Mouse (Mus musculus): ENCODE measurements around the gene Hkdc1. TPM values are rescaled to one million over a fixed set of nuclear protein-coding genes. Genes with fewer than 3 reads are reported as not detected.

Hkdc1 gene
- polyA plus RNA-seq, 1 experiment from 2014 or later = 0.28 TPM

GRCm38 (mm10) chr10:62421127-62421526 is 1.2 kb downstream of the Hkdc1 start:
- no peaks in the 10 kb centered on the region for H3K27me3 ChIP-seq (replicated peaks; ENCODE audit: control insufficient read depth, insufficient read depth, low read length)
- ATAC-seq = no peak
- no peak overlapping the region for H3K4me2 ChIP-seq (ENCODE audit: low read length)
- H3K4me1 ChIP-seq (replicated peaks; ENCODE audit: control insufficient read depth, insufficient read depth, low read length) = no peaks in the 10 kb centered on the region
- H3K27ac ChIP-seq (ENCODE audit: low read length) = no peak overlapping the region
- 83% methylated on average over 3 of the region's 3 CpGs for WGBS
- H3K9ac ChIP-seq (replicated peaks; ENCODE audit: low read depth, low read length) = no peak overlapping the region
- no peaks in the 10 kb centered on the region for H3K36me3 ChIP-seq (ENCODE audit: control insufficient read depth, insufficient read depth)
- no peaks in the 10 kb centered on the region for H3K9me3 ChIP-seq (ENCODE audit: control insufficient read depth, low read length)
- no peak overlapping the region for H3K4me3 ChIP-seq (replicated peaks; ENCODE audit: low read length)

DNA sequence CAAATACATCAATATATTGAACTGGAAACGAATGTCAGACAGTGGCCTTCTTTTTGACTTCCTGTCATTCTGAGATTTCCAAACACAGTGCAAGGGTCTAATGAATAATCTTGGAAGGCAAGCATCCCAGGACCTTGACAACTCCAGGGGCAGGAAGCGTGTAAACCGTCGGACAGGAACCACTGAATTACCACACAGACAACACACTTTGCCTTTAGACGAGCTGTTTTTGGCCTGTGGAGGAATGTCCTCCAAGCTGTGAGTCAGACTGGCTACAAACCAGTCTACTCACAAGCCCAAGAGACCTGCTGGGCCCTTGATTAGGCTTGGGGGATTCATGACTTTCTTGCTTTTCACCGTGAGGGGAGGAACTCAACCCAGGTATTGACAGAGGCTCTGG is 1.9 kb downstream of the Hkdc1 start:
- no peaks in the 10 kb centered on the region for H3K36me3 ChIP-seq (ENCODE audit: control insufficient read depth, insufficient read depth)
- no peak overlapping the region for H3K4me2 ChIP-seq (ENCODE audit: low read length)
- ATAC-seq = no peak
- no peak overlapping the region for H3K27ac ChIP-seq (ENCODE audit: low read length)
- no peak overlapping the region for H3K4me3 ChIP-seq (replicated peaks; ENCODE audit: low read length)
- no peaks in the 10 kb centered on the region for H3K4me1 ChIP-seq (replicated peaks; ENCODE audit: control insufficient read depth, insufficient read depth, low read length)
- no peaks in the 10 kb centered on the region for H3K9me3 ChIP-seq (ENCODE audit: control insufficient read depth, low read length)
- no peak overlapping the region for H3K9ac ChIP-seq (replicated peaks; ENCODE audit: low read depth, low read length)
- H3K27me3 ChIP-seq (replicated peaks; ENCODE audit: control insufficient read depth, insufficient read depth, low read length) = no peaks in the 10 kb centered on the region
- WGBS = 78% methylated on average over 6 of the region's 6 CpGs

GRCm38 (mm10) chr10:62419422-62419821 is 2.9 kb downstream of the Hkdc1 start:
- Histone ChIP-seq H3K9ac (replicated peaks; ENCODE audit: low read depth, low read length) (no peak overlapping the region), H3K4me2 (ENCODE audit: low read length) (no peak overlapping the region), H3K36me3 (ENCODE audit: control insufficient read depth, insufficient read depth) (no peaks in the 10 kb centered on the region), H3K9me3 (ENCODE audit: control insufficient read depth, low read length) (no peaks in the 10 kb centered on the region), H3K4me1 (replicated peaks; ENCODE audit: control insufficient read depth, insufficient read depth, low read length) (no peaks in the 10 kb centered on the region), H3K27ac (ENCODE audit: low read length) (no peak overlapping the region), H3K4me3 (replicated peaks; ENCODE audit: low read length) (no peak overlapping the region), H3K27me3 (replicated peaks; ENCODE audit: control insufficient read depth, insufficient read depth, low read length) (no peaks in the 10 kb centered on the region)
- no peak for ATAC-seq
- WGBS = 84% methylated on average over 5 of the region's 5 CpGs

DNA sequence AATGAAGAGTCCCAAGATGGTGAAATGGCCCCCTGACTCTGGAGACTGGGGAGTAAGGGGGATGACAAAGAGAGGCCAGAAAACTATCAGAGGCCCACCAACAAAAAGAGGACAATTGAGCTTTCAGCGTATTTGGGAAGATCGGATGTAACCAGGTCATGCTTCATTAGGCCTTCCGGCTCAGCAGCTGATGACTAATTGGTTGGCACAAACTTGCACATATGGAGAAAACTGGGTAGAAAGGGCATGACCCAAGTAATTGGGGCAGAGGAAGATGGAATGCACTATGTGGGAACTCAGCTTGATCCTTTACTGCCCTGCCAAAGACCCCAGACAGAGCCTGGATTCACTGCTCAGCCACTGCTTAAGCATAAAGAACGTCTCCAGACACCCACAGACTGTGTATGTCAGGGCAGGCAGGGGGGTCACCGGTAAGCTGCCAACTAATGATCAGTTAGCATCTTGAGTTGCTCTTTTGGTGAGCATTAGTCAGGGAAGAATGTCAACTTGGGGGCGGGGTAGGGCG is 3.4 kb downstream of the Hkdc1 start:
- Histone ChIP-seq H3K36me3 (ENCODE audit: control insufficient read depth, insufficient read depth) (no peaks in the 10 kb centered on the region), H3K4me1 (replicated peaks; ENCODE audit: control insufficient read depth, insufficient read depth, low read length) (no peaks in the 10 kb centered on the region), H3K4me3 (replicated peaks; ENCODE audit: low read length) (no peak overlapping the region), H3K9me3 (ENCODE audit: control insufficient read depth, low read length) (no peaks in the 10 kb centered on the region), H3K9ac (replicated peaks; ENCODE audit: low read depth, low read length) (no peak overlapping the region), H3K4me2 (ENCODE audit: low read length) (no peak overlapping the region), H3K27me3 (replicated peaks; ENCODE audit: control insufficient read depth, insufficient read depth, low read length) (no peaks in the 10 kb centered on the region), H3K27ac (ENCODE audit: low read length) (no peak overlapping the region)
- 47% methylated on average over 7 of the region's 7 CpGs for WGBS
- ATAC-seq = no peak

DNA sequence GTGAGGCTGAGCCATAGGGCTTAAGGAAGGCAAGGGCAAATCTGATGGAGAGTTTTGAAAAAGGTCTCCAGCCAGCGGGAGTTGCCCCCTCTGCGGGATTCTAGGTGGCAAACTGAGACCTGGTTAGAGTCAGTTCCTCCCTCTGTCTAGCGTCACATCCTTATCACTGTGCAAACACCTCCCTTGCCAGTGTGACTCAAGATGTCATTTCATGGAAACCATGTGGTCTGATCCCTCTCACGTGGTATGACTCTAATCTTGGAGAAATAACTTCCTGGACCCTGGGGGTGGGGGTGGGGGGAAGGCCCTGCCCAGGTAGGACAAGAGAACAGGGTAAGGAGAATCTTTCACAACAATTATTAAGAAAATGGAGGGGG is 8.7 kb downstream of the Hkdc1 start:
- no peak for ATAC-seq
- whole genome bisulfite sequencing = 54% methylated on average over 4 of the region's 4 CpGs
- no peaks in the 10 kb centered on the region for H3K4me1 ChIP-seq (replicated peaks; ENCODE audit: control insufficient read depth, insufficient read depth, low read length)

GRCm38 (mm10) chr10:62412906-62413605 is 9.2 kb downstream of the Hkdc1 start:
- Histone ChIP-seq H3K9me3 (ENCODE audit: control insufficient read depth, low read length) (no peaks in the 10 kb centered on the region), H3K4me2 (ENCODE audit: low read length) (no peak overlapping the region), H3K36me3 (ENCODE audit: control insufficient read depth, insufficient read depth) (no peaks in the 10 kb centered on the region), H3K4me1 (replicated peaks; ENCODE audit: control insufficient read depth, insufficient read depth, low read length) (no peaks in the 10 kb centered on the region), H3K4me3 (replicated peaks; ENCODE audit: low read length) (no peak overlapping the region), H3K9ac (replicated peaks; ENCODE audit: low read depth, low read length) (no peak overlapping the region), H3K27ac (ENCODE audit: low read length) (no peak overlapping the region), H3K27me3 (replicated peaks; ENCODE audit: control insufficient read depth, insufficient read depth, low read length) (no peaks in the 10 kb centered on the region)
- 33% methylated on average over 8 of the region's 8 CpGs for WGBS
- ATAC-seq = no peak

More for the DNA sequence above, 8.7 kb downstream of the Hkdc1 start:
- Histone ChIP-seq H3K4me3 (replicated peaks; ENCODE audit: low read length) (no peak overlapping the region), H3K27me3 (replicated peaks; ENCODE audit: control insufficient read depth, insufficient read depth, low read length) (no peaks in the 10 kb centered on the region), H3K4me2 (ENCODE audit: low read length) (no peak overlapping the region), H3K9me3 (ENCODE audit: control insufficient read depth, low read length) (no peaks in the 10 kb centered on the region), H3K36me3 (ENCODE audit: control insufficient read depth, insufficient read depth) (no peaks in the 10 kb centered on the region), H3K9ac (replicated peaks; ENCODE audit: low read depth, low read length) (no peak overlapping the region), H3K27ac (ENCODE audit: low read length) (no peak overlapping the region)

GRCm38 (mm10) chr10:62411431-62412410 is 10.6 kb downstream of the Hkdc1 start:
- H3K9me3 ChIP-seq (ENCODE audit: control insufficient read depth, low read length) = no peaks in the 10 kb centered on the region
- ATAC-seq = no peak
- no peak overlapping the region for H3K9ac ChIP-seq (replicated peaks; ENCODE audit: low read depth, low read length)

DNA sequence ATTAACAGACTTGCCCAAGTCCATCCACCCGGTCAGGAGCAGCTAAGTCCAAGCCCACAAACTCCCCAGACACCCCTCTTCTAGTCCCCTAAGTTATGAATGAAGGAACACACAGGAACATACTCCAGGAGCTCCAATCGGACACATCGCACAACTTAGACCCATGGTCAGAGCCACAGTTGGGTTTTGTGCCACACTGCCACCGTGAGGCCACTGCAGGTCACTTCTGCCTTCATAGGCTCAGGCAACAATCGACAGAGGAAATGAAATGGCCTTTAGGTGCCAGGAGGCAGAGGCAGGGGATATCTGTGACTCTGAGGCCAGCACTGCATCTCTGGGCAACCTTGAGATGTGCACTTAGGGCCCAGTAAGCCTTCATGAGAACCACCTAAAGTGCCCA is 11.3 kb downstream of the Hkdc1 start:
- Histone ChIP-seq H3K36me3 (ENCODE audit: control insufficient read depth, insufficient read depth) (no peaks in the 10 kb centered on the region), H3K27ac (ENCODE audit: low read length) (no peak overlapping the region), H3K4me1 (replicated peaks; ENCODE audit: control insufficient read depth, insufficient read depth, low read length) (no peaks in the 10 kb centered on the region), H3K4me3 (replicated peaks; ENCODE audit: low read length) (no peak overlapping the region), H3K9me3 (ENCODE audit: control insufficient read depth, low read length) (no peaks in the 10 kb centered on the region), H3K4me2 (ENCODE audit: low read length) (no peak overlapping the region), H3K27me3 (replicated peaks; ENCODE audit: control insufficient read depth, insufficient read depth, low read length) (no peaks in the 10 kb centered on the region), H3K9ac (replicated peaks; ENCODE audit: low read depth, low read length) (no peak overlapping the region)
- 11% methylated on average over 5 of the region's 5 CpGs for WGBS
- ATAC-seq = 0 out of 2 replicates have a peak, but pooled peaks have one; percentile 40

More at GRCm38 (mm10) chr10:62411431-62412410, 10.6 kb downstream of the Hkdc1 start:
- Histone ChIP-seq H3K27ac (ENCODE audit: low read length) (no peak overlapping the region), H3K36me3 (ENCODE audit: control insufficient read depth, insufficient read depth) (no peaks in the 10 kb centered on the region), H3K4me2 (ENCODE audit: low read length) (no peak overlapping the region), H3K4me3 (replicated peaks; ENCODE audit: low read length) (no peak overlapping the region), H3K4me1 (replicated peaks; ENCODE audit: control insufficient read depth, insufficient read depth, low read length) (no peaks in the 10 kb centered on the region), H3K27me3 (replicated peaks; ENCODE audit: control insufficient read depth, insufficient read depth, low read length) (no peaks in the 10 kb centered on the region)
- 65% methylated on average over 19 of the region's 19 CpGs for WGBS

- Histone ChIP-seq H3K27ac (ENCODE audit: low read length) (no peak overlapping the region), H3K9me3 (ENCODE audit: control insufficient read depth, low read length) (no peaks in the 10 kb centered on the region), H3K9ac (replicated peaks; ENCODE audit: low read depth, low read length) (no peak overlapping the region), H3K4me3 (replicated peaks; ENCODE audit: low read length) (no peak overlapping the region), H3K4me1 (replicated peaks; ENCODE audit: control insufficient read depth, insufficient read depth, low read length) (no peaks in the 10 kb centered on the region), H3K27me3 (replicated peaks; ENCODE audit: control insufficient read depth, insufficient read depth, low read length) (no peaks in the 10 kb centered on the region), H3K4me2 (ENCODE audit: low read length) (peak overlapping the region; percentile 15; the same call in 1 of the 2 replicates), H3K36me3 (ENCODE audit: control insufficient read depth, insufficient read depth) (no peaks in the 10 kb centered on the region)
- WGBS = 54% methylated on average over 14 of the region's 14 CpGs
- no peak; the same call in 1 of the 2 replicates for ATAC-seq
Measured at GRCm38 (mm10) chr10:62404901-62405300, 17.4 kb downstream of the Hkdc1 start.
